Mouse (Mus musculus) liver, embryonic 14.5 days (tissue): ENCODE data around the gene March1. TPM values are rescaled to one million over a fixed set of nuclear protein-coding genes. Genes with fewer than 3 reads are reported as not detected.

Experiments used
- ATAC-seq: fragments of 200-750 bp; cut with Nextera tagmentation; 2 replicates; pipeline ENCODE4 v1.8.0; 2017; ENCODE audit warnings: moderate number of reproducible peaks, mild to moderate bottlenecking, moderate library complexity; ENCODE audit not compliant: insufficient read depth
- DNase-seq, 3 experiments: peaks; one replicate each; pipeline ENCODE4 v3.0.0-alpha.2; 2012 to 2013; ENCODE audit warnings: low read depth in 3 of 3, low spot score in 3 of 3
- H3K27ac ChIP-seq: fragments of 300-500 bp; sonication (generic); 2 replicates; pipeline ENCODE4 v1.5.1; 2014; ENCODE audit warnings: moderate library complexity, mild to moderate bottlenecking, control low read depth, inconsistent platforms
- H3K27me3 ChIP-seq: fragments of 300-500 bp; sonication (generic); 2 replicates; pipeline ENCODE4 v1.6.1; 2014; ENCODE audit warnings: mild to moderate bottlenecking, low read length, moderate library complexity; ENCODE audit not compliant: control insufficient read depth, insufficient read depth
- H3K36me3 ChIP-seq: fragments of 300-500 bp; sonication (generic); replicated peaks from 2 replicates; pipeline ENCODE4 v1.6.1; 2014; ENCODE audit warnings: low read depth; ENCODE audit not compliant: control insufficient read depth, insufficient read depth
- H3K4me1 ChIP-seq, 2 experiments: fragments of 200-500 bp in 1 of 2; fragments of 300-500 bp in 1 of 2; sonication (generic) in 1 of 2; replicated peaks; 2 replicates each; pipeline ENCODE4 v1.6.1; 2012 to 2014; ENCODE audit warnings: antibody characterized with exemption in 1 of 2, inconsistent platforms in 1 of 2, low read length in 1 of 2; ENCODE audit not compliant: control insufficient read depth in 2 of 2, insufficient read depth in 2 of 2
- H3K4me2 ChIP-seq: fragments of 300-500 bp; sonication (generic); 2 replicates; pipeline ENCODE4 v1.6.1; 2014; ENCODE audit warnings: low read depth, mild to moderate bottlenecking, control low read depth, moderate library complexity
- H3K4me3 ChIP-seq, 2 experiments: fragments of 200-500 bp in 1 of 2; fragments of 300-500 bp in 1 of 2; sonication (generic) in 1 of 2; 2 replicates each; pipeline ENCODE4 v1.5.1; 2012 to 2014; ENCODE audit warnings: low read depth in 2 of 2, low read length in 2 of 2, mild to moderate bottlenecking in 2 of 2, control low read depth in 1 of 2, inconsistent platforms in 1 of 2, moderate library complexity in 1 of 2; ENCODE audit not compliant: insufficient read depth in 1 of 2
- H3K9ac ChIP-seq: fragments of 300-500 bp; sonication (generic); replicated peaks from 2 replicates; pipeline ENCODE4 v1.6.1; 2014; ENCODE audit warnings: mild to moderate bottlenecking, control low read depth, moderate library complexity
- H3K9me3 ChIP-seq: fragments of 300-500 bp; sonication (generic); 2 replicates; pipeline ENCODE4 v1.6.1; 2016; ENCODE audit warnings: low read length, mixed read lengths; ENCODE audit not compliant: control insufficient read depth
- CTCF ChIP-seq: IDR thresholded peaks from 2 replicates; pipeline ENCODE4 v1.5.1; 2016; ENCODE audit warnings: antibody characterized with exemption, low read depth, control low read depth
- EP300 ChIP-seq: IDR thresholded peaks from 2 replicates; pipeline ENCODE4 v1.6.1; 2016; ENCODE audit warnings: antibody characterized with exemption, low read depth
- WGBS: fragments of 180-500 bp; shearing (Covaris S2); extraction: QIAGEN DNeasy Blood & Tissue Kit; methylation state at CpG from one replicate; pipeline ENCODE4 v1.1.7; 2014; ENCODE audit not compliant: insufficient replicate concordance; 5-methylcytosine and 5-hydroxymethylcytosine counted together
- polyA plus RNA-seq, 2 experiments: library from polyadenylated mRNA; depleted of rRNA in 1 of 2; stranded (reverse) in 1 of 2; unstranded in 1 of 2; fragments of >200 nt; fragmentation: Nextera tagmentation in 1 of 2; extraction: Ambion mirVana in 1 of 2; gene quantifications; 2 replicates each; pipeline versions ENCODE4 v1.2.1 to v1.2.3; 2012 to 2014

The March1 gene
- polyA plus RNA-seq, 2 experiments = 0.60 to 0.94 TPM

GRCm38 (mm10) chr8:65976905-65977304 is 359.2 kb downstream of the March1 start:
- ATAC-seq (no peak), DNase-seq (no peak)
- Histone ChIP-seq H3K27me3 (no peaks in the 10 kb centered on the region), H3K9ac (no peak overlapping the region), H3K27ac (no peak overlapping the region), H3K4me1 (no peaks in the 10 kb centered on the region), H3K9me3 (no peaks in the 10 kb centered on the region), H3K4me2 (no peak overlapping the region), H3K4me3 (no peak overlapping the region), H3K36me3 (no peaks in the 10 kb centered on the region)
- TF ChIP-seq EP300 = no peak
- TF ChIP-seq CTCF = no peak
- WGBS = 57% methylated on average over 5 of the region's 5 CpGs

- H3K4me3 ChIP-seq = no peak overlapping the region
- H3K36me3 ChIP-seq = no peaks in the 10 kb centered on the region
- H3K27ac ChIP-seq = no peak overlapping the region
- DNase-seq (no peak), ATAC-seq (no peak)
- no peaks in the 10 kb centered on the region for H3K9me3 ChIP-seq
- H3K27me3 ChIP-seq = no peaks in the 10 kb centered on the region
- no peak overlapping the region for H3K4me2 ChIP-seq
- no peak overlapping the region for H3K9ac ChIP-seq
- TF ChIP-seq EP300 = no peak
- TF ChIP-seq CTCF = no peak
- H3K4me1 ChIP-seq = no peaks in the 10 kb centered on the region
- 49% methylated on average over 2 of the region's 2 CpGs for WGBS
Observed at GRCm38 (mm10) chr8:65982039-65982438, 364.3 kb downstream of the March1 start.

- no peaks in the 10 kb centered on the region for H3K4me1 ChIP-seq
- no peak overlapping the region for H3K4me2 ChIP-seq
- no peak for ATAC-seq
- no peak overlapping the region for H3K9ac ChIP-seq
- H3K27ac ChIP-seq = no peak overlapping the region
- TF ChIP-seq CTCF (no peak), EP300 (no peak)
- no peak for DNase-seq
- H3K27me3 ChIP-seq = no peaks in the 10 kb centered on the region
- no peaks in the 10 kb centered on the region for H3K36me3 ChIP-seq
- WGBS = 59% methylated on average over 1 of the region's 1 CpGs
- no peaks in the 10 kb centered on the region for H3K9me3 ChIP-seq
- no peak overlapping the region for H3K4me3 ChIP-seq
Observed at GRCm38 (mm10) chr8:65987665-65988064, 370.0 kb downstream of the March1 start.

- Histone ChIP-seq H3K36me3 (no peaks in the 10 kb centered on the region), H3K27me3 (no peaks in the 10 kb centered on the region), H3K9me3 (no peaks in the 10 kb centered on the region), H3K27ac (no peak overlapping the region), H3K4me2 (no peak overlapping the region), H3K9ac (no peak overlapping the region), H3K4me1 (no peaks in the 10 kb centered on the region), H3K4me3 (no peak overlapping the region)
- WGBS = 59% methylated on average over 2 of the region's 2 CpGs
- ATAC-seq = no peak
- no peak for DNase-seq
- TF ChIP-seq CTCF = no peak
- no peak for TF ChIP-seq EP300
Observed at GRCm38 (mm10) chr8:66022815-66023214, 405.1 kb downstream of the March1 start.

GRCm38 (mm10) chr8:66033651-66034050 is 416.0 kb downstream of the March1 start:
- no peak for TF ChIP-seq CTCF
- TF ChIP-seq EP300 = no peak
- no peak overlapping the region for H3K4me2 ChIP-seq
- H3K4me1 ChIP-seq = no peaks in the 10 kb centered on the region
- 59% methylated on average over 3 of the region's 3 CpGs for WGBS
- H3K4me3 ChIP-seq = no peak overlapping the region
- no peak overlapping the region for H3K27ac ChIP-seq
- no peak overlapping the region for H3K9ac ChIP-seq
- H3K27me3 ChIP-seq = no peaks in the 10 kb centered on the region
- ATAC-seq (no peak), DNase-seq (no peak)
- H3K9me3 ChIP-seq = no peaks in the 10 kb centered on the region
- no peaks in the 10 kb centered on the region for H3K36me3 ChIP-seq
